Mouse (Mus musculus): Measurements from ENCODE around the gene Tpx2.

The Tpx2 gene

GRCm38 (mm10) chr2:152923621-152924020 lies 75.9 kb downstream of the Tpx2 start:
- H3K36me3 ChIP-seq (ENCODE audit: insufficient read depth, low read length), result no peaks in the 10 kb centered on the region
- TF ChIP-seq POU5F1 (IDR thresholded peaks at IDR 0.05; ENCODE audit: borderline replicate concordance, low read length) (no peak), NANOG (IDR thresholded peaks at IDR 0.05; ENCODE audit: borderline replicate concordance, low read length) (no peak), CTCF (conservative IDR thresholded peaks at IDR 0.05; ENCODE audit: low read length) (no peak)
- H3K4me1 ChIP-seq (replicated peaks; ENCODE audit: low read depth, low read length), result peaks cover 31% of the 10 kb centered on the region
- no peak overlapping the region for H3K4me3 ChIP-seq (replicated peaks; ENCODE audit: low read length)
- H3K9me3 ChIP-seq (ENCODE audit: low read length), result no peaks in the 10 kb centered on the region
- peaks cover 68% of the 10 kb centered on the region for H3K27me3 ChIP-seq (ENCODE audit: insufficient read depth, low read length)

GRCm38 (mm10) chr2:152924128-152924527 lies 76.4 kb downstream of the Tpx2 start:
- H3K27me3 ChIP-seq (ENCODE audit: insufficient read depth, low read length), result peaks cover 68% of the 10 kb centered on the region
- no peak for TF ChIP-seq CTCF (conservative IDR thresholded peaks at IDR 0.05; ENCODE audit: low read length)
- no peak for TF ChIP-seq POU5F1 (IDR thresholded peaks at IDR 0.05; ENCODE audit: borderline replicate concordance, low read length)
- TF ChIP-seq NANOG (IDR thresholded peaks at IDR 0.05; ENCODE audit: borderline replicate concordance, low read length), result no peak
- peaks cover 32% of the 10 kb centered on the region for H3K4me1 ChIP-seq (replicated peaks; ENCODE audit: low read depth, low read length)
- no peaks in the 10 kb centered on the region for H3K9me3 ChIP-seq (ENCODE audit: low read length)
- H3K36me3 ChIP-seq (ENCODE audit: insufficient read depth, low read length), result no peaks in the 10 kb centered on the region
- no peak overlapping the region for H3K4me3 ChIP-seq (replicated peaks; ENCODE audit: low read length)

GRCm38 (mm10) chr2:152924543-152924942 lies 76.8 kb downstream of the Tpx2 start:
- Histone ChIP-seq H3K9me3 (ENCODE audit: low read length) (no peaks in the 10 kb centered on the region), H3K4me3 (replicated peaks; ENCODE audit: low read length) (no peak overlapping the region), H3K36me3 (ENCODE audit: insufficient read depth, low read length) (no peaks in the 10 kb centered on the region), H3K4me1 (replicated peaks; ENCODE audit: low read depth, low read length) (peaks cover 32% of the 10 kb centered on the region), H3K27me3 (ENCODE audit: insufficient read depth, low read length) (peaks cover 67% of the 10 kb centered on the region)
- TF ChIP-seq NANOG (IDR thresholded peaks at IDR 0.05; ENCODE audit: borderline replicate concordance, low read length) (no peak), POU5F1 (IDR thresholded peaks at IDR 0.05; ENCODE audit: borderline replicate concordance, low read length) (no peak), CTCF (conservative IDR thresholded peaks at IDR 0.05; ENCODE audit: low read length) (no peak)

GRCm38 (mm10) chr2:152925189-152925872 lies 77.6 kb downstream of the Tpx2 start:
- peaks cover 68% of the 10 kb centered on the region for H3K27me3 ChIP-seq (ENCODE audit: insufficient read depth, low read length)
- peaks cover 32% of the 10 kb centered on the region for H3K4me1 ChIP-seq (replicated peaks; ENCODE audit: low read depth, low read length)
- H3K4me3 ChIP-seq (replicated peaks; ENCODE audit: low read length), result peak overlapping the region; percentile 32; the same call in 1 of the 2 replicates
- no peaks in the 10 kb centered on the region for H3K36me3 ChIP-seq (ENCODE audit: insufficient read depth, low read length)
- TF ChIP-seq POU5F1 (IDR thresholded peaks at IDR 0.05; ENCODE audit: borderline replicate concordance, low read length), result no peak
- TF ChIP-seq NANOG (IDR thresholded peaks at IDR 0.05; ENCODE audit: borderline replicate concordance, low read length), result no peak
- TF ChIP-seq CTCF (conservative IDR thresholded peaks at IDR 0.05; ENCODE audit: low read length), result no peak
- no peaks in the 10 kb centered on the region for H3K9me3 ChIP-seq (ENCODE audit: low read length)

- H3K27me3 ChIP-seq (ENCODE audit: insufficient read depth, low read length), result peaks cover 74% of the 10 kb centered on the region
- TF ChIP-seq CTCF (conservative IDR thresholded peaks at IDR 0.05; ENCODE audit: low read length) (no peak), POU5F1 (IDR thresholded peaks at IDR 0.05; ENCODE audit: borderline replicate concordance, low read length) (no peak), NANOG (IDR thresholded peaks at IDR 0.05; ENCODE audit: borderline replicate concordance, low read length) (no peak)
- no peak overlapping the region for H3K4me3 ChIP-seq (replicated peaks; ENCODE audit: low read length)
- peaks cover 37% of the 10 kb centered on the region for H3K4me1 ChIP-seq (replicated peaks; ENCODE audit: low read depth, low read length)
- H3K9me3 ChIP-seq (ENCODE audit: low read length), result no peaks in the 10 kb centered on the region
- no peaks in the 10 kb centered on the region for H3K36me3 ChIP-seq (ENCODE audit: insufficient read depth, low read length)
Observed at GRCm38 (mm10) chr2:152926896-152927295, 79.1 kb downstream of the Tpx2 start.

GRCm38 (mm10) chr2:152927371-152927770 lies 79.6 kb downstream of the Tpx2 start:
- no peaks in the 10 kb centered on the region for H3K9me3 ChIP-seq (ENCODE audit: low read length)
- no peak for TF ChIP-seq CTCF (conservative IDR thresholded peaks at IDR 0.05; ENCODE audit: low read length)
- no peak for TF ChIP-seq POU5F1 (IDR thresholded peaks at IDR 0.05; ENCODE audit: borderline replicate concordance, low read length)
- no peak for TF ChIP-seq NANOG (IDR thresholded peaks at IDR 0.05; ENCODE audit: borderline replicate concordance, low read length)
- peaks cover 74% of the 10 kb centered on the region for H3K27me3 ChIP-seq (ENCODE audit: insufficient read depth, low read length)
- no peak overlapping the region for H3K4me3 ChIP-seq (replicated peaks; ENCODE audit: low read length)
- no peaks in the 10 kb centered on the region for H3K36me3 ChIP-seq (ENCODE audit: insufficient read depth, low read length)
- H3K4me1 ChIP-seq (replicated peaks; ENCODE audit: low read depth, low read length), result peaks cover 37% of the 10 kb centered on the region

- peaks cover 75% of the 10 kb centered on the region for H3K27me3 ChIP-seq (ENCODE audit: insufficient read depth, low read length)
- no peaks in the 10 kb centered on the region for H3K9me3 ChIP-seq (ENCODE audit: low read length)
- no peak for TF ChIP-seq POU5F1 (IDR thresholded peaks at IDR 0.05; ENCODE audit: borderline replicate concordance, low read length)
- TF ChIP-seq NANOG (IDR thresholded peaks at IDR 0.05; ENCODE audit: borderline replicate concordance, low read length), result no peak
- TF ChIP-seq CTCF (conservative IDR thresholded peaks at IDR 0.05; ENCODE audit: low read length), result no peak
- no peak overlapping the region for H3K4me3 ChIP-seq (replicated peaks; ENCODE audit: low read length)
- H3K36me3 ChIP-seq (ENCODE audit: insufficient read depth, low read length), result no peaks in the 10 kb centered on the region
- peaks cover 44% of the 10 kb centered on the region for H3K4me1 ChIP-seq (replicated peaks; ENCODE audit: low read depth, low read length)
Observed at GRCm38 (mm10) chr2:152928219-152928987, 80.6 kb downstream of the Tpx2 start.

- H3K36me3 ChIP-seq (ENCODE audit: insufficient read depth, low read length), result no peaks in the 10 kb centered on the region
- H3K9me3 ChIP-seq (ENCODE audit: low read length), result no peaks in the 10 kb centered on the region
- TF ChIP-seq CTCF (conservative IDR thresholded peaks at IDR 0.05; ENCODE audit: low read length) (no peak), POU5F1 (IDR thresholded peaks at IDR 0.05; ENCODE audit: borderline replicate concordance, low read length) (no peak), NANOG (IDR thresholded peaks at IDR 0.05; ENCODE audit: borderline replicate concordance, low read length) (no peak)
- peaks cover 71% of the 10 kb centered on the region for H3K27me3 ChIP-seq (ENCODE audit: insufficient read depth, low read length)
- peaks cover 42% of the 10 kb centered on the region for H3K4me1 ChIP-seq (replicated peaks; ENCODE audit: low read depth, low read length)
- H3K4me3 ChIP-seq (replicated peaks; ENCODE audit: low read length), result no peak overlapping the region
Observed at GRCm38 (mm10) chr2:152928988-152929370, 81.2 kb downstream of the Tpx2 start.

Data from E14TG2a.4 (cell line).